Mouse (Mus musculus) lung, embryonic 16.5 days (tissue): ENCODE data around the gene Prim2. TPM values are rescaled to one million over a fixed set of nuclear protein-coding genes. Genes with fewer than 3 reads are reported as not detected.

ENCODE experiments used
- ATAC-seq: fragments of 200-750 bp; cut with Nextera tagmentation; 2 replicates; pipeline ENCODE4 v1.8.0; 2017; ENCODE audit warnings: low read depth, mild to moderate bottlenecking, moderate library complexity
- H3K27ac ChIP-seq: fragments of 300-500 bp; sonication (generic); 2 replicates; pipeline ENCODE4 v1.5.1; 2014; ENCODE audit warnings: mild to moderate bottlenecking, control low read depth, low read length
- H3K27me3 ChIP-seq: fragments of 300-500 bp; sonication (generic); 2 replicates; pipeline ENCODE4 v1.6.1; 2014; ENCODE audit warnings: low read depth, low read length, mixed read lengths; ENCODE audit not compliant: control insufficient read depth, insufficient read depth
- H3K36me3 ChIP-seq: fragments of 300-500 bp; sonication (generic); 2 replicates; pipeline ENCODE4 v1.6.1; 2014; ENCODE audit warnings: low read length; ENCODE audit not compliant: control insufficient read depth, insufficient read depth
- H3K4me1 ChIP-seq: fragments of 300-500 bp; sonication (generic); replicated peaks from 2 replicates; pipeline ENCODE4 v1.6.1; 2014; ENCODE audit warnings: low read length, mixed read lengths; ENCODE audit not compliant: control insufficient read depth, insufficient read depth
- H3K4me2 ChIP-seq: fragments of 300-500 bp; sonication (generic); 2 replicates; pipeline ENCODE4 v1.6.1; 2014; ENCODE audit warnings: low read depth, low read length, control low read depth
- H3K4me3 ChIP-seq: fragments of 300-500 bp; sonication (generic); 2 replicates; pipeline ENCODE4 v1.5.1; 2014; ENCODE audit warnings: mild to moderate bottlenecking, low read length, control low read depth
- H3K9ac ChIP-seq: fragments of 300-500 bp; sonication (generic); 2 replicates; pipeline ENCODE4 v1.6.1; 2014; ENCODE audit warnings: low read length, control low read depth
- H3K9me3 ChIP-seq: fragments of 300-500 bp; sonication (generic); 2 replicates; pipeline ENCODE4 v1.6.1; 2016; ENCODE audit warnings: low read length; ENCODE audit not compliant: control insufficient read depth
- WGBS: fragments of 180-500 bp; shearing (Covaris S2); extraction: QIAGEN DNeasy Blood & Tissue Kit; methylation state at CpG from one replicate; pipeline ENCODE4 v1.1.7; 2014; 5-methylcytosine and 5-hydroxymethylcytosine counted together
- polyA plus RNA-seq: library from polyadenylated mRNA; unstranded; fragments of >200 nt; fragmentation: Nextera tagmentation; extraction: Ambion mirVana; gene quantifications from 2 replicates; pipeline ENCODE4 v1.2.1, GENCODE M21; 2015

Prim2 gene
- polyA plus RNA-seq, 1 experiment from 2014 or later = 37.9 TPM

- no peak for ATAC-seq
- Histone ChIP-seq H3K9me3 (no peaks in the 10 kb centered on the region), H3K9ac (no peak overlapping the region), H3K36me3 (no peaks in the 10 kb centered on the region), H3K4me3 (no peak overlapping the region), H3K4me1 (no peaks in the 10 kb centered on the region), H3K27ac (no peak overlapping the region), H3K27me3 (no peaks in the 10 kb centered on the region), H3K4me2 (no peak overlapping the region)
- 83% methylated on average over 5 of the region's 5 CpGs for WGBS
These were observed 138.3 kb downstream of the Prim2 start for GRCm38 (mm10) chr1:33531097-33531856.

- H3K36me3 ChIP-seq = no peaks in the 10 kb centered on the region
- ATAC-seq = no peak
- no peak overlapping the region for H3K4me2 ChIP-seq
- H3K27ac ChIP-seq = no peak overlapping the region
- no peaks in the 10 kb centered on the region for H3K9me3 ChIP-seq
- WGBS = 91% methylated on average over 2 of the region's 2 CpGs
- no peak overlapping the region for H3K9ac ChIP-seq
- H3K4me3 ChIP-seq = no peak overlapping the region
- no peaks in the 10 kb centered on the region for H3K27me3 ChIP-seq
- no peaks in the 10 kb centered on the region for H3K4me1 ChIP-seq
These were observed 139.1 kb downstream of the Prim2 start for GRCm38 (mm10) chr1:33530491-33530890.

GRCm38 (mm10) chr1:33529543-33530232 lies 139.9 kb downstream of the Prim2 start:
- no peak overlapping the region for H3K4me2 ChIP-seq
- H3K4me1 ChIP-seq = no peaks in the 10 kb centered on the region
- no peaks in the 10 kb centered on the region for H3K9me3 ChIP-seq
- H3K27ac ChIP-seq = no peak overlapping the region
- H3K9ac ChIP-seq = no peak overlapping the region
- 85% methylated on average over 8 of the region's 8 CpGs for WGBS
- no peak for ATAC-seq
- H3K27me3 ChIP-seq = no peaks in the 10 kb centered on the region
- no peak overlapping the region for H3K4me3 ChIP-seq
- no peaks in the 10 kb centered on the region for H3K36me3 ChIP-seq

- H3K4me2 ChIP-seq = no peak overlapping the region
- H3K9me3 ChIP-seq = no peaks in the 10 kb centered on the region
- no peak overlapping the region for H3K4me3 ChIP-seq
- H3K27ac ChIP-seq = no peak overlapping the region
- no peak for ATAC-seq
- no peaks in the 10 kb centered on the region for H3K27me3 ChIP-seq
- no peaks in the 10 kb centered on the region for H3K4me1 ChIP-seq
- WGBS = 59% methylated on average over 6 of the region's 6 CpGs
- H3K9ac ChIP-seq = no peak overlapping the region
- no peaks in the 10 kb centered on the region for H3K36me3 ChIP-seq
These were observed 142.2 kb downstream of the Prim2 start for GRCm38 (mm10) chr1:33527352-33527863.

GRCm38 (mm10) chr1:33523223-33523622 lies 146.4 kb downstream of the Prim2 start:
- no peaks in the 10 kb centered on the region for H3K9me3 ChIP-seq
- H3K9ac ChIP-seq = no peak overlapping the region
- no peak for ATAC-seq
- no peaks in the 10 kb centered on the region for H3K27me3 ChIP-seq
- H3K27ac ChIP-seq = no peak overlapping the region
- H3K4me1 ChIP-seq = no peaks in the 10 kb centered on the region
- H3K4me3 ChIP-seq = no peak overlapping the region
- H3K36me3 ChIP-seq = no peaks in the 10 kb centered on the region
- whole genome bisulfite sequencing = 86% methylated on average over 5 of the region's 5 CpGs
- no peak overlapping the region for H3K4me2 ChIP-seq

GRCm38 (mm10) chr1:33515124-33515523 lies 154.5 kb downstream of the Prim2 start:
- H3K27me3 ChIP-seq = no peaks in the 10 kb centered on the region
- no peaks in the 10 kb centered on the region for H3K9me3 ChIP-seq
- H3K4me1 ChIP-seq = no peaks in the 10 kb centered on the region
- no peak overlapping the region for H3K4me2 ChIP-seq
- ATAC-seq = peak; percentile 52; the same call in 1 of the 2 replicates
- H3K27ac ChIP-seq = no peak overlapping the region
- WGBS = 60% methylated on average over 8 of the region's 8 CpGs
- no peak overlapping the region for H3K4me3 ChIP-seq
- H3K36me3 ChIP-seq = no peaks in the 10 kb centered on the region
- no peak overlapping the region for H3K9ac ChIP-seq

GRCm38 (mm10) chr1:33511310-33511709 lies 158.3 kb downstream of the Prim2 start:
- 93% methylated on average over 4 of the region's 4 CpGs for WGBS
- ATAC-seq = no peak
- Histone ChIP-seq H3K4me3 (no peak overlapping the region), H3K36me3 (no peaks in the 10 kb centered on the region), H3K4me1 (no peaks in the 10 kb centered on the region), H3K4me2 (no peak overlapping the region), H3K9ac (no peak overlapping the region), H3K9me3 (no peaks in the 10 kb centered on the region), H3K27me3 (no peaks in the 10 kb centered on the region), H3K27ac (no peak overlapping the region)

GRCm38 (mm10) chr1:33504371-33504770 lies 165.2 kb downstream of the Prim2 start:
- Histone ChIP-seq H3K4me2 (no peak overlapping the region), H3K27ac (no peak overlapping the region), H3K4me1 (no peaks in the 10 kb centered on the region), H3K36me3 (no peaks in the 10 kb centered on the region), H3K9ac (no peak overlapping the region), H3K27me3 (no peaks in the 10 kb centered on the region), H3K9me3 (no peaks in the 10 kb centered on the region), H3K4me3 (no peak overlapping the region)
- ATAC-seq = no peak
- 87% methylated on average over 5 of the region's 5 CpGs for WGBS

GRCm38 (mm10) chr1:33502890-33503289 lies 166.7 kb downstream of the Prim2 start:
- no peak overlapping the region for H3K4me2 ChIP-seq
- ATAC-seq = no peak
- no peak overlapping the region for H3K9ac ChIP-seq
- H3K4me1 ChIP-seq = no peaks in the 10 kb centered on the region
- no peaks in the 10 kb centered on the region for H3K9me3 ChIP-seq
- H3K27ac ChIP-seq = no peak overlapping the region
- no peak overlapping the region for H3K4me3 ChIP-seq
- no peaks in the 10 kb centered on the region for H3K36me3 ChIP-seq
- no peaks in the 10 kb centered on the region for H3K27me3 ChIP-seq
- 52% methylated on average over 7 of the region's 7 CpGs for WGBS
